Mouse (Mus musculus): ENCODE measurements around the gene Gm3854.
A peak's percentile ranks its signal among the peaks of the same experiment; 100 is the strongest.
"Not testable (repeated sequence)": the region's sequence is repeated elsewhere in the genome, so short reads cannot be mapped to it uniquely, and the experiment has no call there.

The Gm3854 gene

GRCm38 (mm10) chr7:6343501-6344071, at the start of gene Gm3854:
Gene Gm3854, plus strand, starts transcription at chr7:6343759.
- peak; percentile 68 for DNase-seq

GRCm38 (mm10) chr7:6300796-6301195, 42.8 kb upstream of the Gm3854 start:
- not testable (repeated sequence) for DNase-seq

GRCm38 (mm10) chr7:6330458-6331232, 12.9 kb upstream of the Gm3854 start:
- DNase-seq, result peak; percentile 15

- peak; percentile 85 for DNase-seq
Measured at GRCm38 (mm10) chr7:6331233-6331956, 12.2 kb upstream of the Gm3854 start, which contains the start of gene Zfp583. Gene Zfp583, minus strand, starts transcription at chr7:6331285.

- DNase-seq, result no peak
Measured at GRCm38 (mm10) chr7:6339865-6340264, 3.7 kb upstream of the Gm3854 start.

GRCm38 (mm10) chr7:6344124-6344523, 565 bp downstream of the Gm3854 start:
- DNase-seq, result no peak

- DNase-seq, result no peak
Measured at GRCm38 (mm10) chr7:6358121-6358520, 14.6 kb downstream of the Gm3854 start.

- DNase-seq, result no peak
Measured at GRCm38 (mm10) chr7:6358937-6359590, 15.5 kb downstream of the Gm3854 start.

- no peak for DNase-seq
Measured at GRCm38 (mm10) chr7:6360477-6361060, 17.0 kb downstream of the Gm3854 start.

- no peak for DNase-seq
Measured at GRCm38 (mm10) chr7:6361756-6362155, 18.2 kb downstream of the Gm3854 start.

GRCm38 (mm10) chr7:6362268-6363046, 18.9 kb downstream of the Gm3854 start:
- DNase-seq, result peak; percentile 96

- DNase-seq, result peak; percentile 81
Measured at GRCm38 (mm10) chr7:6363047-6363488, 19.5 kb downstream of the Gm3854 start, which contains the start of gene Zfp78. Gene Zfp78, plus strand, starts transcription at chr7:6363280.

GRCm38 (mm10) chr7:6364761-6365160, 21.2 kb downstream of the Gm3854 start:
- no peak for DNase-seq

GRCm38 (mm10) chr7:6367185-6367584, 23.6 kb downstream of the Gm3854 start:
- no peak for DNase-seq

- DNase-seq, result not testable (repeated sequence)
Measured at GRCm38 (mm10) chr7:6368146-6368545, 24.6 kb downstream of the Gm3854 start.

- no peak for DNase-seq
Measured at GRCm38 (mm10) chr7:6369460-6369859, 25.9 kb downstream of the Gm3854 start.

- DNase-seq, result no peak
Measured at GRCm38 (mm10) chr7:6372993-6373392, 29.4 kb downstream of the Gm3854 start.

- peak; percentile 24 for DNase-seq
Measured at GRCm38 (mm10) chr7:6378441-6378840, 34.9 kb downstream of the Gm3854 start.

GRCm38 (mm10) chr7:6381431-6381830, 37.9 kb downstream of the Gm3854 start:
- DNase-seq, result no peak

- DNase-seq, result peak; percentile 88
Measured at GRCm38 (mm10) chr7:6383044-6383455, 39.5 kb downstream of the Gm3854 start, which contains the start of gene Zfp28. Gene Zfp28, plus strand, starts transcription at chr7:6383295.

- DNase-seq, result no peak
Measured at GRCm38 (mm10) chr7:6384011-6384410, 40.5 kb downstream of the Gm3854 start.

GRCm38 (mm10) chr7:6386995-6387394, 43.4 kb downstream of the Gm3854 start:
- no peak for DNase-seq
